Mouse (Mus musculus) left cerebral cortex, postnatal 10 days (tissue): ENCODE results near the gene Heatr9. TPM values are rescaled to one million over a fixed set of nuclear protein-coding genes. Genes with fewer than 3 reads are reported as not detected.

Source experiments
- total RNA-seq, 2 experiments: library from RNA; stranded (reverse); gene quantifications; 2 replicates each; pipeline ENCODE4 v1.2.3; 2021

The Heatr9 gene
- total RNA-seq, 2 experiments from 2014 or later = not detected

Other genes with a start within 250 kb of the Heatr9 start
- under 1 TPM in 1 of 2 experiments, not detected in 1; 0.11 TPM for gene Slfn14, start 235.4 kb downstream of the Heatr9 start, total RNA-seq
- gene Ap2b1, start 223.2 kb downstream of the Heatr9 start, total RNA-seq = 100 to 1,000 TPM; 326 to 342 TPM
- 10 to 100 TPM in 1 of 2 experiments, 1 to 10 TPM in 1; 7.2 to 11.8 TPM for gene Pex12, start 219.6 kb downstream of the Heatr9 start, total RNA-seq
- gene Rasl10b, start 113.0 kb downstream of the Heatr9 start, total RNA-seq = 100 to 1,000 TPM; 191 to 201 TPM
- gene Gas2l2, start 92.7 kb downstream of the Heatr9 start, total RNA-seq = under 1 TPM in 1 of 2 experiments, not detected in 1; 0.18 TPM
- not detected for gene 1700020L24Rik, start 84.5 kb downstream of the Heatr9 start, total RNA-seq
- 1 to 10 TPM; 3.4 to 4.0 TPM for gene Mmp28, start 59.1 kb downstream of the Heatr9 start, total RNA-seq
- 10 to 100 TPM; 68.8 to 71.9 TPM for gene Taf15, start 49.1 kb downstream of the Heatr9 start, total RNA-seq
- gene Ccl5, start 8.3 kb upstream of the Heatr9 start, total RNA-seq = not detected
- 1 to 10 TPM; 1.5 to 3.6 TPM for gene Ccl9, start 56.5 kb upstream of the Heatr9 start, total RNA-seq
- gene Ccl6, start 70.9 kb upstream of the Heatr9 start, total RNA-seq = 1 to 10 TPM in 1 of 2 experiments, under 1 TPM in 1; 0.97 to 1.6 TPM
- gene Rpl9-ps1, start 123.4 kb upstream of the Heatr9 start, total RNA-seq = not detected
- under 1 TPM in 1 of 2 experiments, not detected in 1; 0.81 TPM for gene Ccl3, start 127.2 kb upstream of the Heatr9 start, total RNA-seq
- not detected for gene Ccl4, start 140.4 kb upstream of the Heatr9 start, total RNA-seq
- gene Wfdc17, start 181.8 kb upstream of the Heatr9 start, total RNA-seq = not detected
- gene Wfdc18, start 186.8 kb upstream of the Heatr9 start, total RNA-seq = 1 to 10 TPM in 1 of 2 experiments, under 1 TPM in 1; 0.75 to 1.3 TPM
- gene Wfdc21, start 224.8 kb upstream of the Heatr9 start, total RNA-seq = not detected
- 10 to 100 TPM; 17.9 to 18.9 TPM for gene Heatr6, start 231.5 kb upstream of the Heatr9 start, total RNA-seq